Mouse (Mus musculus) adrenal gland, postnatal 4 days (tissue): ENCODE measurements at regions not wholly inside any gene's neighbourhood (a gene's known extent, or its start where the extent isn't known, plus 50 kb on each side); places are given as distances from the start of the nearest gene placed in this dataset.
"Not testable (repeated sequence)": the region's sequence is repeated elsewhere in the genome, so short reads cannot be mapped to it uniquely, and the experiment has no call there.

Source experiments
- DNase-seq, 2 experiments: peaks; one replicate each; pipeline ENCODE4 v3.0.0; 2021 to 2022; ENCODE audit warnings: low spot score in 2 of 2, mixed read lengths in 2 of 2

- no peak for DNase-seq
These were observed 60.9 kb upstream of the Gm14496 start for GRCm38 (mm10) chr2:181930037-181930436.

DNA sequence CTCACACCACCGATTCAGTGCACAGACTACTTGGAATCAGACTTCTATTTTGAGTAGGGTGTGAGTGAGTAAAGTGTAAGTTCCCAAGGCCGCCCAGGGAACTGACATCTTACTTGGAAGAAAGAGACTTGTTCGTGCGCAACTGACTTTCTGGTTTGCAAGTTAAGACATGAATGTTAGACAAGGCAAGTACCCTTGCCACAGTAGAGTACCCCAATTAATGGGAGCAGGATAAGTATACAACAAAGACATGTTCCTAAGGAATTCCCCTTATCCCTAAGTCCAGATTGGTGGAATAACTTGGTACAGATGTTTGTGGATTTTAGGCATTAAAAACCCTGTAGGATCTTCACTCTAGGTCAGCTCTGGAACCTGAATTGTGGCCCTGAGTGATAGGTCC, 60.4 kb upstream of the Gm14496 start:
- DNase-seq, result not testable (repeated sequence)

DNA sequence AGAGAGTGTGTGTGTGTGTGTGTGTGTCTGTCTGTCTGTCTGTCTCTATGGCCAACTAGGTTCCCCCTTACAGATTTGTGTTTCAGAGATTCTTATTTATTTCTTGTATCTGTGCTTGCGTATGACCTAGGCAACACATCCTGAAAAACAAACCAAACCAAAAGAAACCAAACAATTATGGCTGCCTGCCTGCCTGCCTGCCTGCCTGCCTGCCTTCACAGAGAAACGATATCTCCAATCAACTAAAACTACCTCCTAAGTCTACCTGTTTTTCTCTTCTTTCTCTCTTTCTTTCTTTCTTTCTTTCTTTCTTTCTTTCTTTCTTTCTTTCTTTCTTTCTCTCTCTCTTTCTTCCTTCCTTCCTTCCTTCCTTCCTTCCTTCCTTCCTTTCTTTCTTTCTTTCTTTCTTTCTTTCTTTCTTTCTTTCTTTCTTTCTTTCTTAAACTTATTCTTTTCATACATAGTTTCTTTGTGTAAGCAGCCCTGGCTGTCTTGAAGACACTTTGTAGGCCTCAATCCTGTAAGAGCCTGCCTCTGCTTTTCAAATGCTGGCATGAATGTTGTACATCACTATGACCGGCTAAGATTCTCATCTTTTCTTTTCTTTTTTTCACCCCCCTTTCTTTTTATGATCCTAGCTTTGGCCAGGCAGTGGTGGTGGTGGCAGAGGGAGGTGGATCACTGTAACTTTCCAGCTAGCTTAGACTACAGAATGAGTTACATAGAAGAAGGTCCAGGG, 59.7 kb upstream of the Gm14496 start:
- peak; percentile 25 to 50 for DNase-seq

DNA sequence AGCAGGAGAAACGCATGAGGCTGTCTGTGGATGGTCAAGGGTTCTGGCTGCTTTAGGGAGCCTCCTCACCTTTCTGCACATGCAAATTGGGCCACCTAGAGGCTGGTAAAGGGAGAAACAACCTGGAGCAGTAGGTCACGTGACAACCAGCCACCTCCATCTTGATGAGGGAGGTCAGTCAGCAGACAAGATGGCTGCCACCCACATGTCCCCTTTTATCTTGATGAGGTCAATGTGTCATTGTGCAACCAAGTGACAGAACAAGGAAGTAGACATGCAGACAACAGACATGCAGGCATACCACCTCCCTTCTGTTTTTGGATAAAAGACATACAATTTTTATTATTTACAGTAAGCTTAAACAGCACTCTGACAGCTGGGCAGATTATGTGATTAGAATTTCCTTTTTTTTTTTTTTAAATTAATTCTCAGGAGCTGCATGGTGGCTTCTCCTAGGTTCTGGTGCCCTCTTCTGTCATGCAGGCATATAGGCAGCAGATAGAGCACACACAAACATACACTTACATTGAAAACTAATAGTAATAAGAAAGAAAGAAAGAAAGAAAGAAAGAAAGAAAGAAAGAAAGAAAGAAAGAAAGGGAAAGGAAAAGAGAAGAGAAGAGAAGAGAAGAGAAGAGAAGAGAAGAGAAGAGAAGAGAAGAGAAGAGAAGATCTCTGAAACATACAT, 58.9 kb upstream of the Gm14496 start:
- no peak for DNase-seq
